Mouse (Mus musculus) lung, adult 2 months (tissue): ENCODE measurements around the gene Sept6. TPM values are rescaled to one million over a fixed set of nuclear protein-coding genes. Genes with fewer than 3 reads are reported as not detected.

Source experiments
- DNase-seq: peaks from one replicate; pipeline ENCODE4 v3.0.0; 2022
- H3K4me1 ChIP-seq: fragments of 200-500 bp; 2 replicates; pipeline ENCODE4 v1.6.1; 2011; ENCODE audit warnings: low read length; ENCODE audit not compliant: control insufficient read depth, insufficient read depth
- H3K4me3 ChIP-seq: fragments of 200-500 bp; replicated peaks from 2 replicates; pipeline ENCODE3; 2011; ENCODE audit warnings: low read depth, mild to moderate bottlenecking, control low read depth, low read length; ENCODE audit errors: extremely low read depth
- CTCF ChIP-seq: fragments of 200-500 bp; IDR thresholded peaks from 2 replicates; pipeline ENCODE4 v1.5.1; 2011; ENCODE audit warnings: mild to moderate bottlenecking, low read length, control low read depth; ENCODE audit not compliant: insufficient read depth
- POLR2A ChIP-seq: fragments of 200-500 bp; IDR thresholded peaks from 2 replicates; pipeline ENCODE4 v1.6.1; 2011; ENCODE audit warnings: low read depth, mild to moderate bottlenecking, control low read depth, low read length, borderline replicate concordance; ENCODE audit errors: extremely low read depth
- WGBS: fragments of 180-500 bp; shearing (Covaris S2); methylation state at CpG from one replicate; pipeline ENCODE4 v1.1.7; 2018; 5-methylcytosine and 5-hydroxymethylcytosine counted together
- polyA plus RNA-seq: library from polyadenylated mRNA; depleted of rRNA; stranded (reverse); fragments of >200 nt; gene quantifications from 2 replicates; pipeline ENCODE4 v1.2.3, GENCODE M21; 2012; rRNA removed

The Sept6 gene
- polyA plus RNA-seq, 1 experiment = 9.0 TPM

DNA sequence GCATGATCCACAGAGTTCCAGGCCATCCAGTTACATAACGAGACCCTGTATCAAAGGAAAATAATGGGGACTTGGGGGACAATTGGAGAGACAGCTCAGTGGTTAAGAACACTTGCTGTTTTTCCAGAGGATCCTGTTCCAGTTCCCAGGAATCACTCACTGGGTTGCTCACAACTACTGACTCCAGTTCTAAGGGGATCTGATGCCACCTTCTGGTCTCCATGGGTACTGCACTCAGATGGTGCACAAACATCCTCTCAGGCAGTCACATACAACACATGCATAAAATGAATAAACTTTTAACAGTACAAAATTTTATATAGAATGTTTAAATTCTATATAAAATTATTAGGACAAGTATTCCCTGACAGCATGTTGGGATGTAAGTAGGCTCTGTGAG, 106.9 kb downstream of the Sept6 start:
- WGBS = 86% methylated on average over 1 of the region's 1 CpGs
- no peak for DNase-seq
- Histone ChIP-seq H3K4me1 (no peaks in the 10 kb centered on the region), H3K4me3 (no peak overlapping the region)
- TF ChIP-seq POLR2A (no peak), CTCF (0 out of 2 replicates have a peak, but pooled peaks have one; percentile 3)

DNA sequence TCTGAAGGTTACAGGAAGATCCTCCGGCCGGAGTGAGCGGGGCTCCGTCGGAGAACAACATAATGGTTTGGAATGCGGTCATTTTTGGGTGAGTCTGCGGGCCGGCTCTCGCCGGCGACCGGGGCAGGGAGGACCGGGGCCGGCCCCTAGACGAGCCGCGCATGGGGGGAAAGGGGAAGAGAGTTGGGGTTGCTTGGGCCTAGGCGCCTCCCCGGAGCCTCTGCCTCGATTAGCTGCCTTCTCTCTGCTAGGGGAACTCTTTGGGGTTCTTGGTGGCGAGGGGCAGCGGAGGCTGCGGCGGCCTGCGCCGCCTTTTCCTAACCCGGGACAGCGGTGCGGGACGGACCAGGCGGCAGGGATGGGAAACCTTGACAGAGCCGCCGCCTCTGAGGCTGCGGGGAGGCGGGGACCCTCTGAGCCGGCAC, 116.9 kb downstream of the Sept6 start:
- peaks cover 3% of the 10 kb centered on the region for H3K4me1 ChIP-seq
- WGBS = 15% methylated on average over 36 of the region's 36 CpGs
- DNase-seq = no peak
- TF ChIP-seq CTCF (no peak), POLR2A (no peak)
- H3K4me3 ChIP-seq = peak overlapping the region; percentile 87

DNA sequence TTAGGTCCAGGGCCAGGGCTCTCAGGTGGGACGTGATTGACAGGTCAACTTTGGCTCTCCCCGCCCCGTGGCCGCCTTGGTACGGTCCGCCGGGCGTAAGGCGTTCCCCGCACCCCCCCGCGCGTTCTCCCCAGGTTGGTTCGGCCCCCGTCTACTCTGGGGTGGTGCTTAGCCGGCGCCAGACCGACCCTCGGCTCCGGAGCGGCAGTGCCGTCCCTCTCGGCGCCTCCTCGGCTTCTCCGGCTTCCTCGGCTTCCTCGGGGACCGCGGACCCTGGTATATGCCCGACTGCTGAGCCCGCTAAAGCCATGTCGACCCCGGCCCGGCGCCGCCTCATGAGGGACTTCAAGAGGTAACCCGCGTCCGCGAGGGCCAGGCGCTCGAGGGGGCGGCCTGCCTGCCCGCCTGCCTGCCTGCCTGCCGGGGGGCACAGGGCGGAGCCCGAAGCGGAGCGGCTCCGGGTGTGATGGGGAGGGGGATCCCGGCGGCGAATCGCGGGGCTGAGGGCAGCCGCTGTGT, 117.4 kb downstream of the Sept6 start:
- Histone ChIP-seq H3K4me1 (peaks cover 3% of the 10 kb centered on the region), H3K4me3 (peak overlapping the region; percentile 87)
- no peak for TF ChIP-seq CTCF
- peak; percentile 90 for TF ChIP-seq POLR2A
- WGBS = 21% methylated on average over 57 of the region's 57 CpGs
- DNase-seq = peak; percentile 83

DNA sequence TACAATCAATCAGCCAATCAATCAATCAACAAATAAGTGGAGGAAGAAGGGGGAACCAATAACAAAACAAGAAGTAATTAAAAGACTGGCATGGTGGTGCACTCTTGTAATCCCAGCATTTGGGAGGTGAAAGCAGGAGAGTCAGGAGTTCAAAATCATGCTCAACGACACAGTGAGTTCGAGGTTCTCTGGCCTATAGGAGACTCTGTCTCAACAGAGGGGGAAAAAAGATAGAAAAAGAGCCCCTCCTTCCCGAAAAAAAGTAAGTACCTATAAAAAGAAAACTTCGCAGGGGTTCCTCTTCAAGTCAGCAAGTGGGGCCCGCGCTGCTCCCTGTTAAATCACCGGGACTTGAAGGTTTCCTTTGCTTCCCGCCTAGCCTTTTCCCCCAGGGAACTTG, 117.8 kb downstream of the Sept6 start, which contains the start of the genes Ube2a and C330007P06Rik:
Ube2a (plus strand) TSS at position 136 of the 400 bp plus-strand sequence.
C330007P06Rik (minus strand) TSS at position 347 of the 400 bp plus-strand sequence.
- 33% methylated on average over 8 of the region's 8 CpGs for WGBS
- Histone ChIP-seq H3K4me1 (peaks cover 3% of the 10 kb centered on the region), H3K4me3 (peak within 1 kb of the TSS; percentile 87)
- TF ChIP-seq CTCF = no peak
- TF ChIP-seq POLR2A = no peak
- DNase-seq = no peak

DNA sequence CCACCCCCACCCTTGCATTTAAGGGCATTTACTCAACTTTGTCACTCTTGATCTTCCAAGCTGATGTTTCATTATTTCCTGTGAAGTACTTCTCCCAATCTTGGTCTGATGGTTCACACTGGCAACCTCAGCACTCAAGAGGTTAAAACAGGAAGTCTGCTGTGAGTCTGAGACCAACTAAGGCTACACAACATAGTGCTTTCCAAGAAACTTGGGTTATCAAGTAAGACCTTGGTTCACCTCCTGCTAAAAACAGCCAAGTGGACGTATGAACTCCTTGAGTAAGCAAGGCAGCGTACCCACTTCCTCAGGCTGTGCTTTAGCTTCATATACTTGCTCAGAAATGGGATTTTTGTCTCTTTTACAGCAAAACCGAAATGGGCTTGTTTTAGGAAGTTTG, 121.2 kb downstream of the Sept6 start:
- Histone ChIP-seq H3K4me1 (no peaks in the 10 kb centered on the region; the same call in 1 of the 2 replicates), H3K4me3 (no peak overlapping the region)
- 61% methylated on average over 3 of the region's 3 CpGs for WGBS
- no peak for DNase-seq
- TF ChIP-seq POLR2A (no peak), CTCF (no peak)

DNA sequence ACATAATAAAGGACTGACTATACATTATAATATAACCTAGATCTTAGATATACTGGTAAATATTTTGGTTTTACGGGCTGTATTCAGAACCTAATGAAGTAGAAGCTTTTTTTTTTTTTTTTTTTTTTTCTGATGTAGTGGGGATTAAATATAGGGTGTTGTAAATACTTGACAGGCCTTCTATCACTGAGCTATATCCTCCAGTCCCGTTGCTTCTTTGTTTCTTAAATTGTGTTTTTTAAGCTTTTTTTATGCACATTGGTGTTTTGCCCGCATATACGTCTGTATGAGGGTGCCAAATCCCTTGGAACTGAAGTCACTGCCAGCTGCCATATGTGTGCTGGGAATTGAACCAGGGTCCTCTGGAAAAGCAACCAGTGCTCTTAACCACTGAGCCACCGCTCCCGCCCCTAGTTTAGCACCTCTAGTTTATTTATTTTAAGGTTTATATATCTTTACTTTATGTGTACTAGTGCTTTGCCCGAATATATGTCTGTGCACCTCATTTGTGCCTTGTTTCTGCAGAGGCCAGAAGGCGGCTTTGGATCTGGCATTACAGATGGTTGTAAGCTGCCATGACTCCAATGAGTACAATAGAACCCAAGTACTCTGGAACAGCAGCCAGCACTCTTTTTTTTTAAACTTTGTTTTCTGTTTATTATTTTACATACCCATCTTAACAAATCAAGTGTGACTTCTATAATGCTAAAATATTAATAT, 126.8 kb downstream of the Sept6 start:
- no peak for TF ChIP-seq CTCF
- TF ChIP-seq POLR2A = no peak
- 60% methylated on average over 8 of the region's 8 CpGs for WGBS
- DNase-seq = no peak
- H3K4me1 ChIP-seq = no peaks in the 10 kb centered on the region
- peak overlapping the region; percentile 71 for H3K4me3 ChIP-seq

DNA sequence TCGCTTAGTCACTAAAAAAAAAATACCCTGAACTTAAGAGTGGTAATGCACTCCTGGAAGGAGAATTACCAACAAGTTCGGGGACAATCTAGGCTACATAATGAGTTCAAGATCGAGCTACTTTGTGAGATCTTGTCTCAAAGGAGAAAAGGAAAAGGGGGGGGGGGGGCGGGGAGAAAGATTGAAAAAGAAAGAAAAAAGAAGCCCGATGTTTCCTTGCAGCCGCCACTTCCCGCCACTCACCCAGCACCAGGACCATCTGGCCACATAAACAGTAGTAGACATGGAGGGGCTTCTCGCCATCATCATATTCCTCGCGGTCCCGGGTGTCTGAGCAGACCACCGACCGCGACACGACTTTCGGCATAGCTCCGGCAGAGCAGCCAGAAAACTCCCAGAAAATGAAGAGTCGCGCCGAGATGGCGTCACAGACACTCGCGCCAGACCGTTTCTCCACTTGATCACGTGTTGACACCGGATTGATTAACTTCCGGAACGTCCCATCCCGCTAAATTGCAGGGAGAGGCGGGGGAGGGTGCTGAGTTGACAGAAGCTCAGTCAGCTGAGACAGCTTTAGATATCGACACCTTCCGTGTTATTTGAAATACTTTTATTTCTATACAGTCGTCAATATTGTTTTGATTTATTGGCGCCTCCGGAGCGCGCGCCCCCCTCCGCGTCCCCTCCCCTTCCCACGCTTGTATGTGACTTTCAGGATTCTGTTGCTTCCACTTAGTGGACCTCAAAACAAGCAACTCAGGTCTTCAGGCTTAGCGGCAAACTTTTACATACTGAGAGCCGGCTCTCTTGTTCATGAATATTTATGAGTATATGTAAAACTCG, 127.6 kb downstream of the Sept6 start:
- 24% methylated on average over 43 of the region's 44 CpGs for WGBS
- no peaks in the 10 kb centered on the region for H3K4me1 ChIP-seq
- TF ChIP-seq CTCF = no peak
- TF ChIP-seq POLR2A = peak; percentile 40; the same call in 1 of the 2 replicates
- DNase-seq = peak; percentile 73
- peak overlapping the region; percentile 84 for H3K4me3 ChIP-seq

Other genes starting within 250 kb of the Sept6 start
- 3.1 and 3.4 TPM in 2 replicates for gene Slc25a43, start 248.1 kb downstream of the Sept6 start, polyA plus RNA-seq
- 299 and 343 TPM in 2 replicates for gene Slc25a5, start 196.1 kb downstream of the Sept6 start, polyA plus RNA-seq
- 23.1 and 27.1 TPM in 2 replicates for gene Ube2a, start 117.9 kb downstream of the Sept6 start, polyA plus RNA-seq
- 18.6 and 22.7 TPM in 2 replicates for gene C330007P06Rik, start 117.7 kb downstream of the Sept6 start, polyA plus RNA-seq
- gene Nkrf, start 88.9 kb downstream of the Sept6 start, polyA plus RNA-seq = 0.48 and 0.80 TPM in 2 replicates
- gene Sowahd, start 57.1 kb upstream of the Sept6 start, polyA plus RNA-seq = not detected in 2 replicates
- gene Rpl39, start 93.6 kb upstream of the Sept6 start, polyA plus RNA-seq = 44.6 and 56.1 TPM in 2 replicates
- gene Upf3b, start 118.5 kb upstream of the Sept6 start, polyA plus RNA-seq = 2.9 and 4.7 TPM in 2 replicates
- gene Nkap, start 135.0 kb upstream of the Sept6 start, polyA plus RNA-seq = 2.3 and 2.9 TPM in 2 replicates
- 4.0 and 4.4 TPM in 2 replicates for gene Akap14, start 177.0 kb upstream of the Sept6 start, polyA plus RNA-seq
- 175 and 198 TPM in 2 replicates for gene Ndufa1, start 199.4 kb upstream of the Sept6 start, polyA plus RNA-seq
- gene Rnf113a1, start 199.5 kb upstream of the Sept6 start, polyA plus RNA-seq = 1.9 and 2.1 TPM in 2 replicates
- gene Gm9, start 219.2 kb upstream of the Sept6 start, polyA plus RNA-seq = not detected in 2 replicates
- gene Rhox1, start 230.5 kb upstream of the Sept6 start, polyA plus RNA-seq = not detected in 2 replicates